Mouse (Mus musculus): ENCODE measurements around the gene Cfhr2. TPM values are rescaled to one million over a fixed set of nuclear protein-coding genes. Genes with fewer than 3 reads are reported as not detected.
"Not testable (repeated sequence)": the region's sequence is repeated elsewhere in the genome, so short reads cannot be mapped to it uniquely, and the experiment has no call there.

Cfhr2 gene
- total RNA-seq (2017), result not detected in 3 replicates

- ATAC-seq (replicated peaks; ENCODE audit: insufficient number of reproducible peaks, low FRiP score, low TSS enrichment, poor library complexity, severe bottlenecking), result no peak
Observed at GRCm38 (mm10) chr1:139858548-139858947, at the start of gene Cfhr2. Gene Cfhr2, minus strand, starts transcription at chr1:139858702.

DNA sequence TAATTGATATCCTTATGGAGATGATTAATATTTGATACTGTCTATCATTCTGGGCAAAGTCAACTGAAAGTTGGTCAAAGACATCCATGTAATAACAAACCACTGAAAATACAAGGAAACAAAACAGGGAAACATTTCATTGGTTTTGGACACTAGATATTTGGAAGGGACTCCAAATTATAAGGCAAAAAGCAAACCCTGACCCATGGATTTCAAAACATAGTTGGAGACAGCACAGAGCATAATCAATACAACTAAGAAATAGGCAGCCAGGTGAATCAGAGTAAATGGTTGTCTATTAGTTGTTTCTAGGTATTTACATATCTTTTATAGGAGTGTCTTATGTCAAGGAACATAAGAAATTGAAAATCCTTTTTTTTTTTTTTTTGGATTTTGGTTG lies 5.2 kb upstream of the Cfhr2 start:
- no peak for ATAC-seq (replicated peaks; ENCODE audit: insufficient number of reproducible peaks, low FRiP score, low TSS enrichment, poor library complexity, severe bottlenecking)

DNA sequence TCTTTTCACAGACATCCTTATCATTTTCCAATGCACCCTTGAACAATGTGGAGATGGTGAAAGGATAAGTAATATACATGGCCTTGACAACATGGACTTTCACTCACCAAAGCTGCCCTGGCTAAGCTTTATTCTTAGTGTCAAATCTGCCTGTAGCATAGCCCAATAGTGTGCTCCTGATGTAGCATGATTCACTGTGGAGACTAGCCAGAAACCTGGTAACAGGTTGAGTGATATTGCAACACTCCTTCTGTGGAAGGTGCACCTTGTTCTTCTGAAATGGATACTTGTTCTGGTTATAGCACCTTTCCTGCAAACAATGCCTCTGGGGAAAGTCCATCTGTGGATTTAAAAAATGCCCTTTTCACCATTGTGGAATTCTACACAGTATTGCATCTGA lies 1.7 kb upstream of the Cfhr2 start:
- ATAC-seq (replicated peaks; ENCODE audit: insufficient number of reproducible peaks, low FRiP score, low TSS enrichment, poor library complexity, severe bottlenecking), result no peak

DNA sequence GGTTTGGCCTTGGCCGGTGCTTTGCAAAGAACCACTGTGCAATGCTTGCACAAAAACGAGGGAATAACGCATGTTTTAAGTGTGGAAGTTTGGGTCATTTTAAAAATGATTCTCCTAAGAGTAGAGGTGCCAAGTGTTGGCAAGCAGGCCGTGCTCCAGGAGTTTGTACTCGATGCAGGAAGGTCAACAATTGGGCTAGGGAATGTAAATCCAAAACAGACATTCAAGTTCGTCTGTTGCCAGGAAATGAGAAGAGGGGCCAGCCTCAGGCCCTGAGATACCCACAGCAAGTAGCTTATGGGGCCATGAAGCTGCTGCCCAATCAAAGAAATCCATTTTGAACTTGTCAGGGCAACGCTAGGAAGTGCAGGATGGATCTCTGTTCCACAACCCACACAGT lies 18.8 kb downstream of the Cfhr2 start:
- no peak for ATAC-seq (replicated peaks; ENCODE audit: insufficient number of reproducible peaks, low FRiP score, low TSS enrichment, poor library complexity, severe bottlenecking)

DNA sequence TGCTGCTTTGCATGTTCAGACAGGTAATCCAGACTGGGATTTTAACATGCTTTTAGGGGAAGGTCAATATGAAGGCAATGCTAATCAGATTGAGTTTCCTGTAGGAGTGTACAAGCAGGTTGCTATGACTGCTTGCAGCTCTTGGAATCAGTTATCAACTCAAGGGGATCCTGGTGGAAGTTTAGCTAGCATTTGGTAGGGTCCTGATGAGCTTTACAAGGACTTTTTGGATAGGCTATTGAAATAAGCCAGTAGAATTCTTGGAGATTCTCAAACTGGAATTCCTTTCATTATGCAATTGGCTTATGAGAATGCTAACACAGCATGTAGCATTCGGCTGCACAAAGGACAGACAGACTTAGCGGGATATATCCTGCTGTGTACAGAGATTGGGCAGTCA lies 19.2 kb downstream of the Cfhr2 start:
- ATAC-seq (replicated peaks; ENCODE audit: insufficient number of reproducible peaks, low FRiP score, low TSS enrichment, poor library complexity, severe bottlenecking), result no peak

DNA sequence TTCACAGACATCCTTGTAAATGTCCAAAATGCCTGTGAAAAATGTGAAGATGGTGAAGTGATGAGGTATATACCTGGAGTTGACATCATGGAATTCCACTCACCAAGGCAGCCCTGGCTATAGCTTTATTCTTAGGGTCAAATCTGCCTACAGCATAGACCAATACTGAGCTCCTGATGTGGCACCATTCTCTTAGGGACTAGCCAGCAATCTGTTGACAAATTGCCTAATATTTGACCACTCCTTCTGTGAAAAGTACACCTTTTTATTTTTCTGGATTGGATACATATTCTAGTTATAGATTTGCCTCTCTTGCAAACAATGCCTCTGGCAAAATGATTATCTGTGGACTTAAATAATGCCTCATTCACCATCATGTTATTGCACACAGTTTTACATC lies 49.9 kb downstream of the Cfhr2 start:
- ATAC-seq (replicated peaks; ENCODE audit: insufficient number of reproducible peaks, low FRiP score, low TSS enrichment, poor library complexity, severe bottlenecking), result no peak

DNA sequence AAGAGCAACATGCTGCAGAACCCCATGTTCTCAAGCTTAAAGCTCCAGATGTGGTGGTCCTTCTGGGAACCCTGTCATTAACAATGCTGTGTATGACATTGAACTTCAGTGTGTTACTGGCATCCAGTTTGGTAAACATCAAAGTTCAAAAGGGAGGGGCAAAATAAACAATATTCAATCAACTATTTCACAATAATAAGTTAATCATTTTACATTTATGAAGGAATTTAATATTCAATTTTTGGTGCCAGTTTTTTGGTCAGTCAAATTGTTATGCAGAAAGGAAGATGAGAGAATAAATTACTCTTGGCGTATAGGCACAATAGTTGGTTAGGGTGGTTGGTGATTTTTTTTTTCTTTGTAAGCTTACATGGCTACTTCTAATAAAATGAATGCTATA lies 77.4 kb downstream of the Cfhr2 start, which contains the start of gene Gm4788:
TSS of gene Gm4788 (minus strand) at position 101 of the 400 bp plus-strand sequence.
- ATAC-seq (replicated peaks; ENCODE audit: insufficient number of reproducible peaks, low FRiP score, low TSS enrichment, poor library complexity, severe bottlenecking), result no peak

GRCm38 (mm10) chr1:139769913-139770312 lies 88.6 kb downstream of the Cfhr2 start:
- ATAC-seq (replicated peaks; ENCODE audit: insufficient number of reproducible peaks, low FRiP score, low TSS enrichment, poor library complexity, severe bottlenecking), result not testable (repeated sequence)

Other genes with a start within 250 kb of the Cfhr2 start
- gene Gm4788, start 77.5 kb downstream of the Cfhr2 start, total RNA-seq (2017), result not detected in 3 replicates